ENCODE assay signal across 8 mouse cellular contexts in genomic region chr9:42463220-42463989, GRCm38 (mm10). TPM values are rescaled to one million over a fixed set of nuclear protein-coding genes. Genes with fewer than 3 reads are reported as not detected.
DNase-seq lines count a peak whose midpoint lies in the region; ATAC-seq and TF ChIP-seq lines count a peak whose summit lies in the region.

No protein-coding gene starts in this region.

- intact Hi-C loops in left cerebral cortex, postnatal 4 days (cut with DNase I) = no loop called here
- intact Hi-C loops in left cerebral cortex, postnatal 25 days (cut with DNase I) = no loop called here

- WGBS in heart, embryonic 15.5 days = 47% methylated on average over 8 of the region's 8 CpGs
- WGBS in liver, embryonic 11.5 days = 43% methylated on average over 8 of the region's 8 CpGs
- 59% methylated on average over 8 of the region's 8 CpGs for WGBS in cerebellum, adult 2 months

- no peak for TF ChIP-seq CTCF in cerebellum, adult 2 months (IDR thresholded peaks at IDR 0.05; ENCODE audit: borderline replicate concordance, insufficient read depth, low read depth, low read length)

- no peaks in the 10 kb centered on the region for H3K9me3 ChIP-seq in heart, embryonic 15.5 days (replicated peaks)
- H3K9me3 ChIP-seq in liver, embryonic 11.5 days (ENCODE audit: control insufficient read depth, low read length) = no peaks in the 10 kb centered on the region

- no peaks in the 10 kb centered on the region for H3K36me3 ChIP-seq in heart, embryonic 15.5 days
- no peaks in the 10 kb centered on the region for H3K36me3 ChIP-seq in liver, embryonic 11.5 days (ENCODE audit: control insufficient read depth, insufficient read depth, low read length)

- peak; percentile 77; the same call in 1 of the 2 replicates for ATAC-seq in heart, embryonic 15.5 days (replicated peaks; ENCODE audit: insufficient number of reproducible peaks, insufficient read depth, low FRiP score, low read depth)
- ATAC-seq in liver, embryonic 11.5 days (replicated peaks; ENCODE audit: low FRiP score) = peak; percentile 86

- H3K27me3 ChIP-seq in heart, embryonic 15.5 days = peaks cover 30% of the 10 kb centered on the region
- H3K27me3 ChIP-seq in liver, embryonic 11.5 days (replicated peaks; ENCODE audit: control insufficient read depth, insufficient read depth, low read length) = no peaks in the 10 kb centered on the region
- no peaks in the 10 kb centered on the region for H3K27me3 ChIP-seq in cerebellum, adult 2 months (ENCODE audit: control insufficient read depth, insufficient read depth, low read length)

- no peak overlapping the region for H3K4me3 ChIP-seq in heart, embryonic 15.5 days
- H3K4me3 ChIP-seq in liver, embryonic 11.5 days (ENCODE audit: low read depth, low read length) = peak overlapping the region; percentile 22; the same call in 1 of the 2 replicates
- H3K4me3 ChIP-seq in cerebellum, adult 2 months (replicated peaks; ENCODE audit: insufficient read depth, low read depth, low read length) = no peak overlapping the region

- H3K27ac ChIP-seq in heart, embryonic 15.5 days = no peak overlapping the region
- peak overlapping the region; percentile 78 for H3K27ac ChIP-seq in liver, embryonic 11.5 days (ENCODE audit: low read depth, low read length)
- H3K27ac ChIP-seq in cerebellum, adult 2 months (ENCODE audit: insufficient read depth, low read length) = no peak overlapping the region

- no peak for TF ChIP-seq POLR2A in cerebellum, adult 2 months (IDR thresholded peaks at IDR 0.05; ENCODE audit: borderline replicate concordance, insufficient read depth, low read length)

- H3K4me2 ChIP-seq in heart, embryonic 15.5 days = 0 out of 2 replicates have a peak overlapping the region, but pooled peaks have one; percentile 11
- H3K4me2 ChIP-seq in liver, embryonic 11.5 days = peak overlapping the region; percentile 61

- H3K9ac ChIP-seq in heart, embryonic 15.5 days = no peak overlapping the region
- peak overlapping the region; percentile 22; the same call in 1 of the 2 replicates for H3K9ac ChIP-seq in liver, embryonic 11.5 days (ENCODE audit: low read depth, low read length)

- DNase-seq in left cerebral cortex, postnatal 4 days = peak; percentile 8
- DNase-seq in left cerebral cortex, postnatal 25 days (ENCODE audit: low spot score in 2 of 2) = no peak
- DNase-seq in c-Kit-negative CD71-positive TER-119-positive erythroid progenitor cells, embryonic 14.5 days (ENCODE audit: low read depth, low spot score) = peak; percentile 79
- DNase-seq in liver, embryonic 11.5 days (ENCODE audit: low spot score) = no peak
- DNase-seq in spleen, postnatal 4 days (ENCODE audit: low spot score in 2 of 2) = peak; percentile 76 to 81
- DNase-seq in frontal cortex, adult 2 months (ENCODE audit: extremely low spot score in 1 of 2, low spot score in 1 of 2) = no peak
- DNase-seq in cerebellum, adult 2 months = no peak

- peaks cover 17% of the 10 kb centered on the region for H3K4me1 ChIP-seq in heart, embryonic 15.5 days (replicated peaks)
- peaks cover 56% of the 10 kb centered on the region for H3K4me1 ChIP-seq in liver, embryonic 11.5 days (replicated peaks; ENCODE audit: control insufficient read depth, insufficient read depth, low read length)
- peaks cover 26% of the 10 kb centered on the region for H3K4me1 ChIP-seq in cerebellum, adult 2 months (ENCODE audit: control insufficient read depth, insufficient read depth, low read length)

RNA-seq across cellular contexts. Expression of gene Tbcel, which starts 44.2 kb away (rescaled TPM):
- total RNA-seq in left cerebral cortex, postnatal 4 days (2021) = 10 to 100 TPM; 30.1 to 31.6 TPM
- 10 to 100 TPM; 47.5 to 47.7 TPM for total RNA-seq in left cerebral cortex, postnatal 25 days (2021)
- 2.5 and 3.2 TPM in 2 replicates for polyA plus RNA-seq in heart, embryonic 15.5 days (2015; fragmentation: Nextera tagmentation; extraction: Ambion mirVana)
- 6.4 TPM in 2 replicates for polyA plus RNA-seq in liver, embryonic 11.5 days (2014; fragmentation: Nextera tagmentation; extraction: Ambion mirVana)
- 33.2 and 33.3 TPM in 2 replicates for polyA plus RNA-seq in frontal cortex, adult 2 months (2012; rRNA removed)
- polyA plus RNA-seq in cerebellum, adult 2 months (2012; rRNA removed) = 32.8 and 33.0 TPM in 2 replicates

Comparison
In these comparisons a context has a peak if more than half of its experiments do, and no peak if none do; other contexts are left out.
1. DNase-seq: peak in left cerebral cortex, postnatal 4 days (single experiment), c-Kit-negative CD71-positive TER-119-positive erythroid progenitor cells, embryonic 14.5 days (single experiment) and spleen, postnatal 4 days (2 of 2); none in left cerebral cortex, postnatal 25 days (0 of 2), liver, embryonic 11.5 days (single experiment), frontal cortex, adult 2 months (0 of 2) and cerebellum, adult 2 months (0 of 2).